Comparison of ENCODE assay signal across 19 mouse cellular contexts in the genomic region with DNA sequence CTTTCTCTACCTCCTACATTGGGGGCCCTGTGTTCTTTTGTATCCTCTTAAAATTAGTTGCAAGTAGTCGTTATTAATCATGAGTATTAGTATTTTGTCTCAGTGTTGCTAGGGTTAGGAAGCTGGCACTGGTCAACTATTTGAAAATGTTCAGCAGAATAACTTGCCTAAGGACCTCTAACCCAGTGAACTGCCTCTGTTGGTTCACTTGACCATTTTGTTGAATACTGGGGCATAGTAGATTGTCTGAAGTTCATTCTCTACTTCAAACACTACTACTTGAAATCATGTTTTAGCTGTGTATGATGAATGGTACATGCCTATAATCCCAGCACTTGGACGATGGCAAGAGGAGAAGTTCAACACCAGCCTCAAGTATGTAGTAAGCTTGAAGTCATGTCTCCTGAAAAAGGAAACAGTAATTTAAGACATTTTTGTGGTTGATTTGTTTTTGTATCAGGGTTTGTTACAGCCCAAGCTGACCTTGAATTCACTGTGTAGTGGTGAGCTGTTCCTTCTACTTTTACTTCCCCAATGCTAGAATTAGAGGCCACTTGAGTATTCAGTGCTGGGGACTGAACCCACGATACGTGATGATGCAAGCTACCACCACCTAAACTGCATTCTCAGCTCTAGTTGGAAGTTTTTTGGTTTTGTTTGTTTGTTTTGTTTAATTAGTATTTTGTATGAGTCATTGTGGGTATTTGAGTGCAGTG. TPM values are rescaled to one million over a fixed set of nuclear protein-coding genes. Genes with fewer than 3 reads are reported as not detected.
DNase-seq lines count a peak whose midpoint lies in the region; ATAC-seq and TF ChIP-seq lines count a peak whose summit lies in the region.
"Had no signal": no experiment of that assay in that cellular context is flagged by ENCODE, and none has a peak within 500 bp of the region (broad histone marks: within the 10 kb centered on the region; RNA-seq: fewer than 3 reads in every experiment).

No protein-coding gene starts in this region.

- TF ChIP-seq CTCF in liver, postnatal 0 days (IDR thresholded peaks at IDR 0.05; ENCODE audit: low read depth), result no peak
- no peak for TF ChIP-seq CTCF in C2C12 (IDR thresholded peaks at IDR 0.05; ENCODE audit: control insufficient read depth, insufficient read depth, insufficient read length)
- TF ChIP-seq CTCF in stomach, postnatal 0 days (IDR thresholded peaks at IDR 0.05; ENCODE audit: low read depth), result no peak

- no peak overlapping the region for H3ac ChIP-seq in C2C12 (ENCODE audit: control insufficient read depth, insufficient read length, low read depth)
- no peak overlapping the region for H3ac ChIP-seq in myocyte (ENCODE audit: control insufficient read depth, insufficient read length)

- H3K9ac ChIP-seq in liver, postnatal 0 days (replicated peaks), result no peak overlapping the region
- H3K9ac ChIP-seq in liver, embryonic 11.5 days (ENCODE audit: low read depth, low read length), result no peak overlapping the region
- no peak overlapping the region for H3K9ac ChIP-seq in stomach, postnatal 0 days (ENCODE audit: low read length)
- H3K9ac ChIP-seq: hindbrain, embryonic 15.5 days; limb, embryonic 13.5 days; neural tube, embryonic 13.5 days; stomach, embryonic 15.5 days had no signal

- peak; percentile 31; the same call in 1 of the 2 replicates for ATAC-seq in liver, postnatal 0 days
- ATAC-seq in liver, embryonic 11.5 days (replicated peaks; ENCODE audit: low FRiP score), result no peak
- ATAC-seq in common myeloid progenitor, adult 5-6 weeks (replicated peaks; ENCODE audit: low read depth, poor library complexity, severe bottlenecking), result peak; percentile 96
- ATAC-seq in stomach, postnatal 0 days (ENCODE audit: low FRiP score, low TSS enrichment), result no peak
- ATAC-seq: forebrain, embryonic 16.5 days; intestine, postnatal 0 days; midbrain, embryonic 16.5 days had no signal

- peaks cover 74% of the 10 kb centered on the region for H3K79me3 ChIP-seq in C2C12 (ENCODE audit: low read depth)

- no peak overlapping the region for H3K4me3 ChIP-seq in liver, postnatal 0 days (ENCODE audit: low read depth, low read length)
- H3K4me3 ChIP-seq in liver, embryonic 11.5 days (ENCODE audit: low read depth, low read length), result no peak overlapping the region
- no peak overlapping the region for H3K4me3 ChIP-seq in C2C12 (ENCODE audit: insufficient read depth, poor library complexity, severe bottlenecking)
- no peak overlapping the region for H3K4me3 ChIP-seq in myocyte
- H3K4me3 ChIP-seq in stomach, postnatal 0 days (ENCODE audit: low read depth, low read length), result no peak overlapping the region
- H3K4me3 ChIP-seq: hindbrain, embryonic 15.5 days; limb, embryonic 13.5 days; neural tube, embryonic 13.5 days; stomach, embryonic 15.5 days had no signal

- H3K27ac ChIP-seq in liver, postnatal 0 days (ENCODE audit: low read depth), result peak overlapping the region; percentile 34; the same call in 1 of the 2 replicates
- no peak overlapping the region for H3K27ac ChIP-seq in liver, embryonic 11.5 days (ENCODE audit: low read depth, low read length)
- H3K27ac ChIP-seq in stomach, postnatal 0 days (replicated peaks), result no peak overlapping the region
- H3K27ac ChIP-seq: hindbrain, embryonic 15.5 days; kidney, postnatal 0 days; limb, embryonic 13.5 days; neural tube, embryonic 13.5 days; stomach, embryonic 15.5 days had no signal

- H3K36me3 ChIP-seq in liver, postnatal 0 days (replicated peaks; ENCODE audit: insufficient read depth, low read length), result peaks cover 38% of the 10 kb centered on the region
- H3K36me3 ChIP-seq in liver, embryonic 11.5 days (ENCODE audit: control insufficient read depth, insufficient read depth, low read length), result peaks cover 6% of the 10 kb centered on the region; the same call in 1 of the 2 replicates
- H3K36me3 ChIP-seq in C2C12 (ENCODE audit: control insufficient read depth, insufficient read depth) (peaks cover 47% of the 10 kb centered on the region), myocyte (ENCODE audit: control insufficient read depth, insufficient read depth) (peaks cover 35% of the 10 kb centered on the region)
- H3K36me3 ChIP-seq in stomach, postnatal 0 days (ENCODE audit: control insufficient read depth, insufficient read depth, low read length), result peaks cover 3% of the 10 kb centered on the region; the same call in 1 of the 2 replicates
- H3K36me3 ChIP-seq: stomach, embryonic 15.5 days had no signal

- H3K9me3 ChIP-seq in liver, postnatal 0 days (ENCODE audit: low read length), result no peaks in the 10 kb centered on the region
- H3K9me3 ChIP-seq in liver, embryonic 11.5 days (ENCODE audit: control insufficient read depth, low read length), result no peaks in the 10 kb centered on the region
- H3K9me3 ChIP-seq in stomach, postnatal 0 days (ENCODE audit: control insufficient read depth, low read length), result no peaks in the 10 kb centered on the region
- H3K9me3 ChIP-seq: hindbrain, embryonic 15.5 days; limb, embryonic 13.5 days; neural tube, embryonic 13.5 days; stomach, embryonic 15.5 days had no signal

- H3K79me2 ChIP-seq in C2C12 (ENCODE audit: control insufficient read depth, insufficient read depth), result peaks cover 99% of the 10 kb centered on the region
- H3K79me2 ChIP-seq in myocyte (ENCODE audit: control insufficient read depth, insufficient read depth), result peaks cover 89% of the 10 kb centered on the region

- no peak for TF ChIP-seq EP300 in liver, postnatal 0 days (IDR thresholded peaks at IDR 0.05; ENCODE audit: low read depth)
- no peak for TF ChIP-seq EP300 in stomach, postnatal 0 days (optimal IDR thresholded peaks at IDR 0.05)

- TF ChIP-seq POLR2A in myocyte (IDR thresholded peaks at IDR 0.05; ENCODE audit: insufficient read length, low read depth), result no peak

- DNase-seq in liver, postnatal 0 days, result no peak
- no peak for DNase-seq in liver, embryonic 11.5 days (ENCODE audit: low spot score)
- DNase-seq in urinary bladder, postnatal 36 days (ENCODE audit: low spot score in 2 of 2), result no peak
- DNase-seq in stomach, postnatal 0 days (ENCODE audit: low spot score), result no peak
- DNase-seq: cerebellum, adult 2 months; heart, postnatal 14 days; thymus, postnatal 36 days had no signal

- no peaks in the 10 kb centered on the region for H3K4me1 ChIP-seq in liver, postnatal 0 days (ENCODE audit: insufficient read depth)
- H3K4me1 ChIP-seq in liver, embryonic 11.5 days (replicated peaks; ENCODE audit: control insufficient read depth, insufficient read depth, low read length), result no peaks in the 10 kb centered on the region
- H3K4me1 ChIP-seq in stomach, postnatal 0 days (replicated peaks; ENCODE audit: control insufficient read depth, insufficient read depth), result no peaks in the 10 kb centered on the region
- H3K4me1 ChIP-seq: hindbrain, embryonic 15.5 days; limb, embryonic 13.5 days; neural tube, embryonic 13.5 days; stomach, embryonic 15.5 days had no signal

- H3K4me2 ChIP-seq in liver, postnatal 0 days (ENCODE audit: low read depth, low read length), result no peak overlapping the region
- H3K4me2 ChIP-seq in liver, embryonic 11.5 days, result no peak overlapping the region
- H3K4me2 ChIP-seq in myocyte (ENCODE audit: low read depth), result no peak overlapping the region
- no peak overlapping the region for H3K4me2 ChIP-seq in stomach, postnatal 0 days (replicated peaks; ENCODE audit: low read depth)
- H3K4me2 ChIP-seq: hindbrain, embryonic 15.5 days; limb, embryonic 13.5 days; neural tube, embryonic 13.5 days; stomach, embryonic 15.5 days had no signal

- no peaks in the 10 kb centered on the region for H3K27me3 ChIP-seq in liver, postnatal 0 days (ENCODE audit: insufficient read depth, low read length)
- no peaks in the 10 kb centered on the region for H3K27me3 ChIP-seq in liver, embryonic 11.5 days (replicated peaks; ENCODE audit: control insufficient read depth, insufficient read depth, low read length)
- H3K27me3 ChIP-seq in C2C12 (ENCODE audit: control insufficient read depth, insufficient read depth, insufficient read length) (no peaks in the 10 kb centered on the region), myocyte (ENCODE audit: control insufficient read depth, insufficient read depth, insufficient read length) (no peaks in the 10 kb centered on the region)
- no peaks in the 10 kb centered on the region for H3K27me3 ChIP-seq in stomach, postnatal 0 days (ENCODE audit: control insufficient read depth, insufficient read depth, low read length)
- H3K27me3 ChIP-seq: hindbrain, embryonic 15.5 days; limb, embryonic 13.5 days; neural tube, embryonic 13.5 days; stomach, embryonic 15.5 days had no signal

- WGBS in liver, postnatal 0 days (ENCODE audit: insufficient replicate concordance), result 70% methylated on average over 4 of the region's 4 CpGs
- WGBS in liver, embryonic 11.5 days, result 79% methylated on average over 4 of the region's 4 CpGs
- WGBS in stomach, postnatal 0 days, result 87% methylated on average over 4 of the region's 4 CpGs

TF ChIP-seq in C2C12, 6 proteins besides CTCF, POLR2A, EP300 and RAD21:
- TF ChIP-seq CEBPB (IDR thresholded peaks at IDR 0.05; ENCODE audit: low read depth), result peak; percentile 41
- TF ChIP-seq MYOD1 (IDR thresholded peaks at IDR 0.05; ENCODE audit: control insufficient read depth, insufficient read length, low read depth), result no peak

TF ChIP-seq in myocyte, 11 proteins besides CTCF, POLR2A, EP300 and RAD21:
- TF ChIP-seq USF1 (IDR thresholded peaks at IDR 0.05; ENCODE audit: low read depth) (no peak), CEBPB (IDR thresholded peaks at IDR 0.05; ENCODE audit: insufficient read depth, poor library complexity, severe bottlenecking) (peak; percentile 76)

RNA-seq across cellular contexts. Expression of gene Rab5a, which starts 9.4 kb away (rescaled TPM):
- polyA plus RNA-seq in liver, postnatal 0 days (2015; fragmentation: Nextera tagmentation; extraction: Ambion mirVana), result 32.6 and 35.2 TPM in 2 replicates
- 57.4 and 59.7 TPM in 2 replicates for polyA plus RNA-seq in liver, embryonic 11.5 days (2014; fragmentation: Nextera tagmentation; extraction: Ambion mirVana)
- polyA plus RNA-seq in C2C12 (2012; fragmentation: generic; extraction: Trizol), result 13.9 TPM
- total RNA-seq in common myeloid progenitor, adult 5-6 weeks (2017), result 79.3 and 83.4 TPM in 2 replicates
- polyA plus RNA-seq in myocyte (2012; fragmentation: generic; extraction: Trizol), result 26.6 TPM
- polyA plus RNA-seq in stomach, postnatal 0 days (2015; fragmentation: Nextera tagmentation; extraction: Ambion mirVana), result 108 and 109 TPM in 2 replicates

RNA-seq across cellular contexts. Expression of gene Efhb, which starts 25.3 kb away (rescaled TPM):
- 0.09 and 0.11 TPM in 2 replicates for polyA plus RNA-seq in liver, postnatal 0 days (2015; fragmentation: Nextera tagmentation; extraction: Ambion mirVana)
- 0.08 and 0.19 TPM in 2 replicates for polyA plus RNA-seq in liver, embryonic 11.5 days (2014; fragmentation: Nextera tagmentation; extraction: Ambion mirVana)
- polyA plus RNA-seq in C2C12 (2012; fragmentation: generic; extraction: Trizol), result not detected
- not detected in 2 replicates for total RNA-seq in common myeloid progenitor, adult 5-6 weeks (2017)
- 0.01 TPM for polyA plus RNA-seq in myocyte (2012; fragmentation: generic; extraction: Trizol)
- polyA plus RNA-seq in stomach, postnatal 0 days (2015; fragmentation: Nextera tagmentation; extraction: Ambion mirVana), result 0.44 and 0.46 TPM in 2 replicates

RNA-seq across cellular contexts. Expression of gene Pp2d1, which starts 50.8 kb away (rescaled TPM):
- not detected in 2 replicates for polyA plus RNA-seq in liver, postnatal 0 days (2015; fragmentation: Nextera tagmentation; extraction: Ambion mirVana)
- 0.12 and 0.38 TPM in 2 replicates for polyA plus RNA-seq in liver, embryonic 11.5 days (2014; fragmentation: Nextera tagmentation; extraction: Ambion mirVana)
- polyA plus RNA-seq in C2C12 (2012; fragmentation: generic; extraction: Trizol) (0.04 TPM), myocyte (2012; fragmentation: generic; extraction: Trizol) (0.12 TPM)
- total RNA-seq in common myeloid progenitor, adult 5-6 weeks (2017), result not detected in 2 replicates
- 0.12 and 0.22 TPM in 2 replicates for polyA plus RNA-seq in stomach, postnatal 0 days (2015; fragmentation: Nextera tagmentation; extraction: Ambion mirVana)
- total RNA-seq: gastrocnemius, adult 18-20 months; heart, postnatal 14 days had no signal
- polyA plus RNA-seq: cerebellum, adult 2 months had no signal

Comparison
In these comparisons a context has a peak if more than half of its experiments do, and no peak if none do; other contexts are left out.
1. ATAC-seq: peak in liver, postnatal 0 days (single experiment) and common myeloid progenitor, adult 5-6 weeks (single experiment); none in liver, embryonic 11.5 days (single experiment) and stomach, postnatal 0 days (single experiment).